Mouse (Mus musculus) neutrophil, adult 83 days (primary cell): ENCODE data around the gene Wfikkn1. TPM values are rescaled to one million over a fixed set of nuclear protein-coding genes. Genes with fewer than 3 reads are reported as not detected.

Experiments used
- total RNA-seq, 2 experiments: library from RNA; stranded (reverse); gene quantifications; one replicate each; pipeline ENCODE4 v1.2.4; 2023

Wfikkn1 gene
- 1 to 10 TPM; 2.5 to 3.8 TPM for total RNA-seq

DNA sequence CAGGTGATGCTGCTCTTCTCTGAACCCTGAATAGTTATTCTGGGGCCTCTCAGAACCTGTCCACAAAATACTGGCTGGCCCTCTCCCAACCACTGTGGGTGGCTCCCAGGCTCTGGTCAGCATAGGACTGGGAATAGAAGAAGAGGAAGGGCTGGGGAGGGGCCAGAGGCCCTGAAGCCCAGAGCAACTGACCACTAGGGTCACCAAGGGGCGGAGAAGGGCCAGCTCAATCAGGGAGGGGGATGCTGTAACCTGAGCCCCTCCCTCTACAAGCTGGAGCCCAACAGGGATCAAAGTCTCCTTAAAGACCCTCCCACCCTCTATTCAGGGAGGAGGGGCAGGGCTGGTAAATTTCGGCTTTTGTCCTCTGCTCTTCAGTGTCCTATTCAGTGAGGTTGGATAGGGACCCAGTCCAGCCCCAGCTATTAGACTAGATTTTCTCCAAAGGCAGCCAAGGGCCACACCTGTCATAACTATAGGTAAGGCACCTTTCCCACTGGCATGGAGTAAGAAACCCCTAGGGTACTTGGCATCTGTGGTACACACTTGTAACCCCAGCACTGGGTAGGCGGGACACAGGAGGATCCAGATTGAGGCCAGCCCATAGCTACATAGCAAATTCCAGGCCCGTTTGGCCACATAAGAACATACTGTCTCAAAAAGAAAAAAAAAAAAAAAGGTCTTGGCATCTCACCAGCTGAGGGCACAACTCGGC, at the start of gene Wfikkn1:
Gene Wfikkn1, minus strand, starts transcription at position 663 of the 715 bp plus-strand sequence.

DNA sequence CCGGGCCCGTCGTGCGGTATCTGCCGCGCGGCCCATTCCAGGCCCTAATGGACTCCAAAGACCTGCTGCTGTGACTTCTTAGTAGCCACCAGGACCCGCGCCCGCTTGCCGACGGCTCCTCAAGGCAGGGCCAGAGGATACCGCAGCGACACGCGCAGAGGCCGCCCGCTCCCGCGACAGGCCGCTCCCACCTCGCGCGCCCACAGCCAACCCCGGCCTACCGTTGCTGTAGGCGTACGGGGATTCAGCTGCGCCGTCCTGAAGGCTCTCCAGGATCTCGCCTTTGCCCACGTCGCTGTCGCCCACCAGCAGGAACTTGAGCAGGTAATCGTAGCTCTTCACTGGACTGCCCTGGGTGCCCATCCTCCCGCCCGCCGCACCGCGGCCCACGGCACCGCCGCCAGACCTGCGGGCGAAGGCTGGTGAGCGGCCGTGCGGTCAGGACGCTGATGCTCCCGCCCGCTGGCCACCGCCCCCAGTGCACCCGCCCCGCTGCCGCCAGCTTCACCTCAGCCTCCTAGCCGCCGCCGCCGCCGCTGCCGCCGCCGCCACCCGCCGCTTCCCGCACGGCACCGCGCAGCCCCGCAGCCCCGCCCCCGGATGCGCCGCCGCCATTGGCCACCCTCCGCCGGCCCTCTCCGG, 38.6 kb upstream of the Wfikkn1 start, which contains the start of gene Rab40c:
Gene Rab40c, minus strand, starts transcription at position 584 of the 642 bp plus-strand sequence.

DNA sequence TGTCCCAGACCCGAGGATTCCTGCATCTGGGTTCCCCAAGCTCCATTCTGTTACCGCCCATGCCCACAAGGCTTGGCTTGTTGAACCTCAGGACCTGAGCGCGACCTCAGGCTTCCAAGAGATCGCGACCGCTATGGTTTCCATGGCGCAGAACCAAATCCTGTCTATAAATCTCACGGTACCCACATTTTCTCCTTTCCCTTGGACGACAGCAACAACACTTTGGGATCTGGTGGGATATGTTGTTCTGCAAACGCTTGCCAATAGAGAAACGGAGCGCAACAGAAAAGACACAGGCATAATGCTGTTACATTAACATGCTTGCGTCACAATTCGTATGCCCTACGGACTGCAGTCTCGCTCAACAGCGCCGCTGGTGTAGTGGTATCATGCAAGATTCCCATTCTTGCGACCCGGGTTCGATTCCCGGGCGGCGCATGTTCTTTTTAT, 5.9 kb downstream of the Wfikkn1 start, which contains the start of gene Mettl26:
Gene Mettl26, plus strand, starts transcription at position 354 of the 450 bp plus-strand sequence.

DNA sequence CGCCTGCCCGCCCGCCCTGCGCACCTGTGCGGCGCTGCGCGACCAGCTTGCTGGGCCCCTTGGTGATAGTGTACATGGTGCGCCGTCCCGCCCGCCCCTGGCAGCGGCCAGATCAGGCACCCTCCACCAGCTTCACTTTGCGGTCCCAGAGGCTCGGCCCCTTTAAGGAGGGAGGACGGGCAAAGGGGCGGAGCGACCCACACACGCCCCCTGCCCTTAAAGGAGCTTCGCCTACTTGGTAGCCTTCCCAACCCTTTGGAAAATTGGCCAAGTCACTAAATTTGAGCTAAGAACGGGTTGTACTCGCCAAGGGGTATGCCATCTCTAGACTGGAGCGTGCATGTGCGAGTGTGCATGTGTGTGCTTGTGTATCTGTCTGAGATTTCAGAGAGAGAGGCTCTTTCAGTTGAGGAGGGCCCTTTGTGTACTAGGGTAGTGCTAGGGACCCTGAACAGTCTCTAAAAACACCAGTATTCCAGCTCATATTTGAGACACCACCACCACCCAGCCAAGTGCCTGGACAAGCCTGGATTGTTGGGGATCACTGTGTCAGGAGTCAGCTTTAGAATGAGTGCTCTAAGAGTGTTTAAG, 12.0 kb downstream of the Wfikkn1 start, which contains the start of gene Mcrip2:
Gene Mcrip2, minus strand, starts transcription at position 164 of the 591 bp plus-strand sequence.

DNA sequence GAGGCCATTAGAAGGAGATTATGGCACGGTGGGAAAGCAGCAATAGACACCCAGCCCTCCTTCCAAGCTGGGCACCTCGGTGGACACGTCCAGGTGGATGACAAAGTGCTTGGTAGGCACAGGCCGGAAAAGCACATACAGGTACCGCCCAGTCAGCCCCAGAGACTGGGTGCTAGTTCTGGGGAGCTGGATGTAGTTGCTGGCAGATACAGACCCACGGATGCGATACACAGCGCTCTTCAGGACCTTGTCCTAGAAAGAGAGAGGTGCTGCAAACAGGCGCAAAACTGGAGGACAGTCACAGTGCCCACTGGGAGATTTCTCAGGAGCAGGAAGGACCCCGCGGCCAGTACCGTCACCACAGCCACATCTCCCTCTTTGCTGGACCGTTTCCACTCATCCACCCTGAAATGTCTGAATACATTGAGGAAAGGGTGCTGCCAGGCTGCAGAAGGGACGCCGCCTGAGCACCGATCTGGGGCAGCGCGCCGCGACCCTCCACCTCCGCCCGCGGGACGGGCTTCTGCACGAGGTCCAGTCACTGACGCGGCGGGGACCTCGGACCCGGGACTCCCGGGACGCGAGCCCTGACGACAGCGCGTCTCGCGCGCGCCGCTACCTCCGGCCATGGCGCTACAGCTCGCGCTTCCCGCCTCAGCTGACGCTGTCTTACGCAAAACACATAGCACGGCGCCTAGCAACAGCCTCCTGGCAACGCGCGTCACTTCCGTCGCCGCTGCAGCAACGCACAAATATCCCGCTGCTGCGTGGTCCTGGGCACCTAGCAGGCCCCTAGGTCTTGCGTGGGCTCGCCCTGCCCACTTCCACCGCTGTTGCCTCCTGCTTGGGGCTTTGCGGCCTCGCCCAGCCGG, 19.6 kb downstream of the Wfikkn1 start, which contains the start of gene Wdr90:
Gene Wdr90, minus strand, starts transcription at position 670 of the 872 bp plus-strand sequence.

DNA sequence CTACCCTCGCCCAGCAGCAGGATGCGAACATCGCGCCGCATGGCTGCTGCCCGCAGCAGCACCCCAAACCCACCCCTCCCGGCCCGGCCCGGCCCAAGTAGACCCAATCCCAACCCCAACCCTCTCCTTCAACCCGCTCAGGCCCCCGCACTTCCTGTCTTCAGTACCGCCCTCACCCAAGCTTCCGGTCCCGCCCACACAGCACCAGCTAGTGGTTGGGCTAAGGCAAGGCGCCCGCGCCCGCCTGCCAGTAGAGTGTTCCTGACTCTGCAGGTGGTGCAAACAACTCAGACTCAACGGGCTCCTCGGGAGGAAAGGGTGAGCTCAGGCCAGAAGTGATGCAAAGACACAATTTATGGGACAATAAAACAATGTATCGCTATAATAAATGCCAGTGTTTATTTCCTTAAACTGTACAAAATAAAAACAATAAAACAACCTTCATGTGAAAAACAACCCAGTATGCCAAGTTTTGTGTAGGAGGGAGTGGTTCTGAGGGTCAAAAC, 36.2 kb downstream of the Wfikkn1 start, which contains the start of gene Rhot2:
Gene Rhot2, minus strand, starts transcription at position 456 of the 506 bp plus-strand sequence.

DNA sequence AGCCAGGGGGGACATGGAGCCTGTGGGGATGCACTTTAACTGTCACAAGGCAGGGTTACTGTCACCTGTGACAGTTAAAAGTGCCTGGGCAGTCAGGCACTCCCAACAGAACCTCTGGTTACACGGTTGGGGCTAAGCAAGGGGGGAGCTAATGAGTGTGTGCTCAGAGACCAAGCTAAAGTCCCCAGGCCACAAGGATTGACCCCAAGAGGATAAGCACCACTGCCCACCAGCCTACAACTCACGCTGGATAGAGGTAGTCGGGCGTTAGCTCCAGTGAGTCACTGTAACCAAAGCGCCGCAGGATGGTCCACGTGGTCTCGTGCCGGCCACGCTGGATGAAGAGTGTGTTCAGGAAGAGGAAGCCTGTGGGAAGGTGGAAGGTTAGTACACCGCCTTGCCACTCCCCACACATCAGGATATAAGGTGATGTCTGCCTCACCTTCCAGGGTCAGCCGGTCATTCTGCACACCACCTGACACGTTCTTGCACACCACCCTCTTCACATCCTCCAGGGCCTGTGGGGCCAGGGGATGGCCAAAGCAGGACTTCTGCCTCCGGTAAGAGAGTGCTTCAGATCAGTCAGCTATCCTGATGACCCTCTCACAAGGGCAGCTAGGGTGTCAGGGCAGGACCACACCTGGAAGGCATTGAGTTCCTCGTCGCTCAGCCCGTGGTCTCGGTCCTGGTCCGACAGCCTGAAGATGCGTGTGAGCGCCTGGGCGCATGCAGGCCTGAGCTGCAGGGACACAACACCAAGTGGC, 39.4 kb downstream of the Wfikkn1 start, which contains the start of gene Gm20683:
Gene Gm20683, minus strand, starts transcription at position 647 of the 764 bp plus-strand sequence.

DNA sequence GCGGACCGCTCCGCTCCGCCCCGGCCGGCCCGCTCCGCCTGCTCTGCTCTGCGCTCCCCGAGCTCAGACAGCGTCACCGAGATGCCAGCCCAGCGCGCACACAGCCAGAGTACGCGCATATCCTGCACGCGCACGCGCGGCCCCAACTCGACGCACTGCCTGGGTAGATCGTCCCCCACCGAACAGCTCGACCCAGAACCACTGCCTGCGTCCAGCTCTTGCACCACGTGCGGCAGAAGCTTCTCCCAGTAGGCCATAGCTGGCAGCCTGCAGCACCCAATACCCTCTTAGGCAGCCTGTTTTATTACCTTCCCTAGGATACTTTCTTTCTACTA, 43.6 kb downstream of the Wfikkn1 start, which contains the start of gene Rhbdl1:
Gene Rhbdl1, minus strand, starts transcription at position 220 of the 335 bp plus-strand sequence.

DNA sequence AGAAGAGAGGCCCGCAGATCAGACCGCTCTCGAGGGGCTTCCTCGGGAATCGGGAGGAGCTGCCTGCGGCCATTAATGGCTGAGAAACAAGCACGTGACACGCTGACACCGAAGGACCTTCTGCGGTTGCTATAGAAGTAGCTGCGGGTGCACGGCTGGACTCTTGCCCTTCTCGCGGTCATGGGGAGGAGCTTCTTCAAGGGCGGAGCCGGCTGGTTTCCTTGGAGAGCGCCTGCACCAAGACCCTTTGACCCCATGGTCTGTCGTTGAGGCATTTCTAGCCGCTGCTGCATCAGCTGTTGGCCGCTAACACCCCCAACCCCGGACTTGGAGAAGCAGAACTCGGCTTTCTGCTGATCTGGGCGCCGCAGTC, 47.4 kb downstream of the Wfikkn1 start, which contains the start of gene Stub1:
Gene Stub1, minus strand, starts transcription at position 114 of the 373 bp plus-strand sequence.

DNA sequence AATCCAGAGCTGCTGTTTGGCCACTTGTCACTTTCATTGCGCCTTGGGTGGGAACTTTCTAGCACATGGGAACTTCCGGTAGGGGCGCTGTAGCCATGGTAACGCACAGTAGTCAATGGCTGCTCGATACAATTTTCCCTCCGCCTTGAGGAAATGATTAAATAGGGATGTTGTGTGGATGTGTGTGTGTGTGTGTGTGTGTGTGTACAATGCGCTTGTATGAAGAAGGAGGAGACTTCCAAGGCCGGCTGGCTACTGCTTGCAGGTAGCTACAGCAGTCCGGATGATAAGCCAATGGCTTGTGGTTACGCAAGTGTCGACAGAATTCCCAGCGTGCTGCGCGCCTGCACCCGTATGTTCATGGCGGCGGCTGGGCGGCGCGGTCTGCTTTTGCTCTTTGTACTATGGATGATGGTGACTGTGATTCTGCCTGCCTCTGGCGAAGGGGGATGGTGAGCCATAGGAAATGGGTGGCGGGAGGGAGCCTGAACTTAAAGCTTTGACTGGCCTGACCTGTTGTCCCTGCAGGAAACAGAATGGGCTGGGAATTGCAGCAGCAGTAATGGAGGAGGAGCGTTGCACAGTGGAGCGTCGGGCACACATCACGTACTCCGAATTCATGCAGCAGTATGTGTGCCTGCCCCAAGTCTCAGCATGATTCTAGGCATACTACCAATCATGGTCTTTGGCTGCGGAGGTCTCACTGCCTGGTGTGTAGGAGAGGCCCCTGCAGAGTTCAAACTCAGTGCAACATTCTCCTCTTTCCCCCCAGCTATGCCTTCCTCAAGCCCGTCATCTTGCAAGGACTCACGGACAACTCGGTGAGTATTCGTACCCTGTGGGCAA, 51.7 kb downstream of the Wfikkn1 start, which contains the start of gene Jmjd8:
Gene Jmjd8, plus strand, starts transcription at position 156 of the 846 bp plus-strand sequence.

Other genes starting within 250 kb of the Wfikkn1 start
- not detected for gene Gng13, start 163.7 kb downstream of the Wfikkn1 start, total RNA-seq
- 10 to 100 TPM; 20.2 to 26.7 TPM for gene Chtf18, start 153.4 kb downstream of the Wfikkn1 start, total RNA-seq
- gene Rpusd1, start 153.2 kb downstream of the Wfikkn1 start, total RNA-seq: 1 to 10 TPM; 6.4 TPM
- not detected for gene Mslnl, start 144.8 kb downstream of the Wfikkn1 start, total RNA-seq
- gene Msln, start 126.5 kb downstream of the Wfikkn1 start, total RNA-seq: not detected
- gene Narfl, start 107.1 kb downstream of the Wfikkn1 start, total RNA-seq: 10 to 100 TPM; 20.6 to 26.5 TPM
- 10 to 100 TPM; 10.6 to 16.5 TPM for gene Haghl, start 95.2 kb downstream of the Wfikkn1 start, total RNA-seq
- not detected for gene Ccdc78, start 94.3 kb downstream of the Wfikkn1 start, total RNA-seq
- gene Fam173a, start 88.0 kb downstream of the Wfikkn1 start, total RNA-seq: 10 to 100 TPM; 33.6 to 34.8 TPM
- under 1 TPM in 1 of 2 experiments, not detected in 1; 0.66 TPM for gene AC134908.4, start 85.2 kb downstream of the Wfikkn1 start, total RNA-seq
- gene Metrn, start 83.7 kb downstream of the Wfikkn1 start, total RNA-seq: 10 to 100 TPM; 16.1 to 17.2 TPM
- not detected for gene Fbxl16, start 71.8 kb downstream of the Wfikkn1 start, total RNA-seq
- gene Wdr24, start 57.2 kb downstream of the Wfikkn1 start, total RNA-seq: 10 to 100 TPM; 13.2 to 15.2 TPM
- 10 to 100 TPM; 12.4 to 16.8 TPM for gene Jmjd8, start 52.0 kb downstream of the Wfikkn1 start, total RNA-seq
- 10 to 100 TPM; 45.6 to 55.2 TPM for gene Stub1, start 47.5 kb downstream of the Wfikkn1 start, total RNA-seq
- gene Rhbdl1, start 43.6 kb downstream of the Wfikkn1 start, total RNA-seq: 1 to 10 TPM; 2.3 to 2.5 TPM
- gene Gm20683, start 39.1 kb downstream of the Wfikkn1 start, total RNA-seq: 1 to 10 TPM; 2.7 to 4.2 TPM
- gene Rhot2, start 36.0 kb downstream of the Wfikkn1 start, total RNA-seq: 10 to 100 TPM; 37.5 to 40.0 TPM
- 10 to 100 TPM; 28.2 to 31.0 TPM for gene Wdr90, start 19.4 kb downstream of the Wfikkn1 start, total RNA-seq
- gene Mcrip2, start 12.1 kb downstream of the Wfikkn1 start, total RNA-seq: 1 to 10 TPM; 3.8 to 4.2 TPM
- 10 to 100 TPM; 10.2 to 10.3 TPM for gene Mettl26, start 5.8 kb downstream of the Wfikkn1 start, total RNA-seq
- 10 to 100 TPM; 16.6 to 19.2 TPM for gene Rab40c, start 38.9 kb upstream of the Wfikkn1 start, total RNA-seq
- 100 to 1,000 TPM in 1 of 2 experiments, 10 to 100 TPM in 1; 70.2 to 101 TPM for gene Pigq, start 64.1 kb upstream of the Wfikkn1 start, total RNA-seq
- gene Nhlrc4, start 64.1 kb upstream of the Wfikkn1 start, total RNA-seq: under 1 TPM; 0.20 to 0.93 TPM
- gene A930017K11Rik, start 71.7 kb upstream of the Wfikkn1 start, total RNA-seq: not detected
- 10 to 100 TPM; 17.0 to 22.0 TPM for gene Capn15, start 104.9 kb upstream of the Wfikkn1 start, total RNA-seq
- gene Rab11fip3, start 188.7 kb upstream of the Wfikkn1 start, total RNA-seq: 1 to 10 TPM; 1.7 to 1.9 TPM
- 1 to 10 TPM; 3.8 to 4.5 TPM for gene Decr2, start 209.5 kb upstream of the Wfikkn1 start, total RNA-seq
- 1 to 10 TPM; 5.3 to 5.4 TPM for gene Nme4, start 214.7 kb upstream of the Wfikkn1 start, total RNA-seq
- gene Tmem8, start 232.4 kb upstream of the Wfikkn1 start, total RNA-seq: 10 to 100 TPM; 66.8 to 74.8 TPM
- 10 to 100 TPM; 34.5 to 41.7 TPM for gene Mrpl28, start 242.6 kb upstream of the Wfikkn1 start, total RNA-seq